Mouse (Mus musculus) embryonic fibroblast, embryonic 13.5 days (primary cell): ENCODE measurements around the gene Olfr703.

Experiments used
- CTCF ChIP-seq: IDR thresholded peaks from 2 replicates; pipeline ENCODE4 v1.5.1; 2011; ENCODE audit warnings: mild to moderate bottlenecking, control low read depth, low read length, moderate library complexity, borderline replicate concordance; ENCODE audit not compliant: insufficient read depth
- POLR2A ChIP-seq: IDR thresholded peaks from 2 replicates; pipeline ENCODE4 v1.6.1; 2011; ENCODE audit warnings: low read depth, mild to moderate bottlenecking, control low read depth, low read length, moderate library complexity

GRCm38 (mm10) chr7:106813829-106814228, 29.3 kb upstream of the Olfr703 start, which contains the start of gene Olfr701:
- TF ChIP-seq CTCF (no peak), POLR2A (no peak)
